Mouse (Mus musculus) adrenal gland, adult 18-20 months (tissue): ENCODE results near the gene Gm42742. TPM values are rescaled to one million over a fixed set of nuclear protein-coding genes. Genes with fewer than 3 reads are reported as not detected.

Experiments
- DNase-seq, 2 experiments: peaks; one replicate each; pipeline ENCODE4 v3.0.0; 2021 to 2022; ENCODE audit warnings: low spot score in 2 of 2
- total RNA-seq, 2 experiments: library from RNA; stranded (reverse); gene quantifications; 1 replicate in 1 of 2; 2 replicates in 1 of 2; pipeline ENCODE4 v1.2.3; 2021

Gene Gm42742
- total RNA-seq, 2 experiments from 2014 or later = 12.9 to 27.0 TPM

GRCm38 (mm10) chr7:127020491-127020890 lies 406 bp downstream of the Gm42742 start:
- no peak for DNase-seq

GRCm38 (mm10) chr7:127020031-127020430 lies 866 bp downstream of the Gm42742 start:
- no peak for DNase-seq

- DNase-seq = no peak
Observed at GRCm38 (mm10) chr7:127019306-127019960, 1.5 kb downstream of the Gm42742 start.

DNA sequence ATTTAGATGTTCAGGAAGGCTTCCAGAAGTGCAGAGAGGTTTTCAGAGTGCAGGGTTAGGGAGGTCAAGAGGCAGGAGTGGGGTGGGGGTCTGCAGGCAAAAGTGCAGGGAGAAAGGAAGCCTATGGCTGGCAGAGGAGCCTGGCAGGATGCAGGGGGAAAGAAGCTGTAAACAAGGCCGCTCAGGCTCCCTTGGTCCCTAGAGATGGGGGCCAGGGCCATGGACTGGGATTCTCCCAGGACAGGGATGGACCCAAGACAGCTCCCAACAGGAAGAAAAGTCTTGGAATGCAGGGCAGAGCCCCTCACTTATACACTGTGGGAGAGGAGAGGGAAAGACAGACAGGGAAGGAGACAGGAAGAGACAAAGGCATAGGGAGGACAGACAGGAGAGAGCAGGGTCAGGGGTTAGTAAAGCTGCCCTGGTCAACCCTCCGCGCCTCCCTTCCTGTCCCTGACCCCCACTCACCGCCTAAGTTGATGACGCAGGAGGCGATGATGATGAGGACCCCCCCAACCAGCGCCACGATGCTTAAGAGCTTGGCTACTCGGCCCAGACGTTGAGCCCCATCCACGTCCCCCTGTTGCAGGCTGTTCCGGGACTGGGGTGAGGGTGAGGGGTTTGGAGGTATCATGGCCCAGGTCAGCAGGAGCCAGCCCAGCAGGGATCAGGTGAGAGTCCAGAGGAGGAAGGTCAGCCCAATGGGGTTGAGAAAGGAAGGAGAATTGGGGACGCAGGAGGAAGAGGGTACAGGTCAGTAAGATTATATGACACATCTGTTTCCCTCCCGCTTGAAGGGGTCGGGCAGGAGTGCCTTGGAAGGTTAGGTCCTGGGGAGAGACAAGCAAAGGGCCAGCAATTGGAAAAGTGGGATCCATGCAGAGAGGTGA lies 2.2 kb downstream of the Gm42742 start:
- DNase-seq = no peak

DNA sequence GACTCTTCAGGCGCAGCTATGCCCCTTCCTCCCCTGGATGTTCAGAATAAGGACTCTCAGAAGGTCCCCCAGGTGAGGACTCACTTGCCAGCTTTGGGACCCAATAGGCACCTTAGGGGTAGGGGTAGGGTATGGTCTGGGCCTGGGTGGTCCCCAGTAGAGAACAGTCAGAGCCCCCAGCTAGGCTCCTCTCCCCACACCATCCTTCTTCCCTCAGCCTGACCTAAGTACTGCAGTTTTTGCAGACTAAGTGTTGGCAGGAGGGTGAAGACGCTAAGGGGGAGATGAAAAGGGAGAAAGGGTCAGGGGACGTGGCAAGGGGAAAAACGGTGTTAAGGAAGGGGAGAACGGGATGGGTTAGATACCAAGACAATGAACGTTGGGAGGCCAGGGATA lies 2.9 kb downstream of the Gm42742 start:
- no peak for DNase-seq

GRCm38 (mm10) chr7:127016971-127017949 lies 3.6 kb downstream of the Gm42742 start, which contains the start of gene Pagr1a:
TSS of gene Pagr1a (minus strand) at chr7:127017352.
- DNase-seq = peak; percentile 92 to 95

DNA sequence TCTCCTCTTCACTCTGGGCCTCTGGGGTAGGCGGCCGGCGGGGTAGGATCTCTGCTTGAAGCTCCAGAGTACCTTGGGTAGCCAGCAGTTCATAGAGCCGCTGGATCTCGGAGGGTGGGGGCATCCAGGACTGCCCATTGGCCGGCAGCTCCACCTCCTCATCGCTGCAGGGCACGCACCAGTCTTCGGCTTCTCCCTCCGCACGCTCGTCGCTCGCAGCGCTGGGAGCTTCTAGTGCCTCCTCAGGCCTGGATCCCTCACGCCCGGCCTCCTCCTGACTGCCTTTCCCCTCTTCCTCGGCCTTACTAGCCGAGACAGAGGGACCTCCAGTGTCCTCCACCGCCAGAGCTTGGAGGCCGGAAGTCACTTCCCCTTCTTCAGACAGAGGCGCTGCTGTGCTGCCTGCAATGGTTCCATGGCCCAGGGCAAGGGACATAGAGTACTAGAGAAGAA lies 4.4 kb downstream of the Gm42742 start:
- DNase-seq = peak; percentile 66

DNA sequence TGATC lies 4.6 kb downstream of the Gm42742 start, which contains the start of gene Pagr1b:
Gene Pagr1b, minus strand, starts transcription at position 4 of the 5 bp plus-strand sequence.
- no peak for DNase-seq

- peak in 1 of 2 experiments; percentile 42 for DNase-seq
Observed at GRCm38 (mm10) chr7:127016081-127016480, 4.8 kb downstream of the Gm42742 start.

DNA sequence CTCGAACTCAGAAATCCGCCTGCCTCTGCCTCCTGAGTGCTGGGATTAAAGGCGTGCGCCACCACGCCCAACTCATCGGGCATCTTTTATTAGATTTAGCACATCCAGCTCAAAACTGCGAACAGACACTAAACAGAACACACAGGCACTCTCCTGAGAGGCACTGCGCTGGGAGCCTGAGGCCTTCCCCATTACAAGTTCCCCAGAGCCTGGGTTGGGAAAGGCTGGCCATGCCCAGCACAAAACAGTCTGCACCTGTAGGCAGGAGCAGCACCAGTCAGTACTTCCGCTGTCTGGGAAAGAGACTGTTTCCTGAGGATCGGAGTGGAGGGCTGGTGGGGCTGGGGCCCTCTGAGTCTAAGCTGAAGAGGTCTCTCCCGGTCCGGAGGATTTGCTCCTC lies 5.9 kb downstream of the Gm42742 start:
- no peak for DNase-seq

- DNase-seq = peak; percentile 66 to 70
Observed at GRCm38 (mm10) chr7:127014320-127014719, 6.6 kb downstream of the Gm42742 start, which contains the start of gene Mvp. TSS of gene Mvp (minus strand) at chr7:127014621.

DNA sequence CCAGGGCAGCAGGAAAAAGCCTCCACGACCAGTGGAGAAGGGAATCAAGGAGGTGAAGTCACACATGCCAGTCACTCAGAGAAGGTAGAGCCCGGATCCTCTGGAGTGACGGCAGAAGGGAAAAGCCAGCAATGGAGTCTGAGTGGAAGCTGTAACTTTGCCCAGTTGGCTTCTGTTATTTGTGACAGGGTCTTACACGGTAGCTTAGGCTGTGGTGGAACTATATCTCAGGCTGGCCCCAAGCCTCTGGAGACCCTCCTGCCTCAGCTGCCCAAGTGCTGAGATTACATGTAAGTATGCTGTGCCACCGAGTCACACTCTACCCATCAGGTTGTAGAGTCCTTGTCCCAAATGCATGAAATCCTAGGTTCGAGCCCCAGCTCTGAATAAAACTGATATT lies 7.5 kb downstream of the Gm42742 start:
- no peak for DNase-seq

DNA sequence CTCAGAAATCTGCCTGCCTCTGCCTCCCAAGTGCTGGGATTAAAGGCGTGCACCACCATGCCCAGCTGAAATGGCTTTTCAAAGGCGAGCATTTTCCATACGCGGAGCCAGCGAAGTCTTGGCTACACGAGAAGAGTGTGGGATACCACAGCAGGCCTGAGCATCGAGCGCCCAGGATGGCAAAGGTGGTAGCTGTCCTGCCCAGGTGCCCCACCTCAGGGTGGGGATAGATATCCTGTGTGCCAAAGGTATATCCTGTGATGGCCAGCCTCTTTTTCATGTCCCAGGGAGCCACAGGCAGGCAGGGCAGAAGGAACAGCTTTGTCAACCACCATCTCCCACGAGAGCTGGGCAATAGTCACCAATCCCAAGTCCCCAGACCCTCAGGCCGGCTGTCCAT lies 8.1 kb downstream of the Gm42742 start:
- no peak for DNase-seq

DNA sequence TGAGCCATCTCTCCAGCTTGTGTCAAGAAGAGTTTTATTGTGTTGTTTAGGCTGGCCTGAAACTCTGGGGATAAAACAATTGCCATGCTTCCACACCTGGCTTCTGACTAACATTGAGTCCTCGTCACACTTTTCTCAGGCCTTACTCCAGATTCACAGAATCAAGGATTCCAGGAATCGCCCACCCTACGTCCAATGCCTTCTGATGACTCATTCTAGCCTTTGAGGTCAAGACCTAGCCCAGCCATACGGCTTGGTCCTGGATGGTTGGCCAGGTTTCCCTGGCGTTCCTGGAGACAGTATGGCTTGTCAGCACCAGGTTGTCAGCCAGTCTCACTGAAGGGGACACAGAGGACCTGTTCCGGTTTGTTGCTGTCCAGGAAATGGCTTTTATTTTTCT lies 8.5 kb downstream of the Gm42742 start:
- DNase-seq = no peak

GRCm38 (mm10) chr7:127011717-127012116 lies 9.2 kb downstream of the Gm42742 start:
- DNase-seq = no peak

- no peak for DNase-seq
Observed at GRCm38 (mm10) chr7:127011051-127011450, 9.8 kb downstream of the Gm42742 start.

- DNase-seq = no peak
Observed at GRCm38 (mm10) chr7:127009307-127010085, 11.4 kb downstream of the Gm42742 start.

DNA sequence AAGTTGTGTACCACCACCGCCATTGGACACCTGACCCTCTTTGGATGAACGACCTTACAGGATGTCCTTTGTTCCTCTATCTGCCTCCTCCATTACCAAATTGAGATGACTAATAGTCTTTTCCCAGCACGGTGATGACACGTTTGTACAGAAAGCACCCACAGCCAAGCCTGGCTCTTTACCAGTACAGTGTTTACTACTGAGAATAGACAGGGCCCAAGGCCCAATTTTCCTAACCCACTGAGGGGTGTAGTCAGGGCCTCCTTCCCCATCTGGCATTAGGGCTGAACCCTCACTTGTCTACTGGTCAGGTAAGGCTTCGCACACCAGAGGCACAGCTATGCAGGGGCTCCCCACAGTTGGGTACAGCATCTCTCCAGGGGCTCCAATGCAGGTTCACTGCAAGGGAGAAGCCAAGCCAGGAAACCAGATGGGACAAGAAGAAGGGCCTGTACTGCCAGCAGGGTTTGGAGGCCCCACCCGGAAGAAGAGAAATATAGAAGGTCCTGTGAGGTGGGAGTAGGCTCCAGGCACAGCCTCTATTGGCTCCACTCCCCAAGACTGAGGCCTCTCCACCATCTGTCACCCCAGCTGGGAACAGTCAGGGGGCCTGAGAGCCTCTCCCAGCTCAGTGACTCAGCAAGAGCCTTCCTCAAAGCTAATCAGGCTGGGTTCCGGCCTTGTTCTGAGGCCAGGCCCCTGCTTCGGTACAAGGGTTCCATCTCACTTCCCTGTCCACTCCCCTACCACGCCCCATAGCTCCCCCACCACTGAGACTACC lies 12.5 kb downstream of the Gm42742 start:
- DNase-seq = peak; percentile 41 to 54

- no peak for DNase-seq
Observed at GRCm38 (mm10) chr7:127007313-127008024, 13.4 kb downstream of the Gm42742 start.
